Mouse (Mus musculus) midbrain, embryonic 13.5 days (tissue): ENCODE measurements at regions not wholly inside any gene's neighbourhood (a gene's known extent, or its start where the extent isn't known, plus 50 kb on each side); places are given as distances from the start of the nearest gene placed in this dataset.

ENCODE experiments used
- ATAC-seq: fragments of 200-750 bp; cut with Nextera tagmentation; 2 replicates; pipeline ENCODE4 v1.8.0; 2017; ENCODE audit warnings: mild to moderate bottlenecking, moderate TSS enrichment, moderate library complexity
- H3K27ac ChIP-seq: fragments of 300-500 bp; sonication (generic); 2 replicates; pipeline ENCODE4 v1.5.1; 2015; ENCODE audit warnings: inconsistent platforms, mild to moderate bottlenecking, moderate library complexity
- H3K27me3 ChIP-seq: fragments of 300-500 bp; sonication (generic); 2 replicates; pipeline ENCODE4 v1.6.1; 2015; ENCODE audit warnings: mild to moderate bottlenecking, inconsistent platforms
- H3K36me3 ChIP-seq: fragments of 300-500 bp; sonication (generic); 2 replicates; pipeline ENCODE4 v1.6.1; 2015; ENCODE audit warnings: mild to moderate bottlenecking, inconsistent platforms
- H3K4me1 ChIP-seq: fragments of 300-500 bp; sonication (generic); replicated peaks from 2 replicates; pipeline ENCODE4 v1.6.1; 2015; ENCODE audit warnings: inconsistent platforms
- H3K4me2 ChIP-seq: fragments of 300-500 bp; sonication (generic); replicated peaks from 2 replicates; pipeline ENCODE4 v1.6.1; 2015; ENCODE audit warnings: moderate library complexity, mild to moderate bottlenecking, inconsistent platforms
- H3K4me3 ChIP-seq: fragments of 300-500 bp; sonication (generic); replicated peaks from 2 replicates; pipeline ENCODE4 v1.5.1; 2015; ENCODE audit warnings: mild to moderate bottlenecking, inconsistent platforms
- H3K9ac ChIP-seq: fragments of 300-500 bp; sonication (generic); replicated peaks from 2 replicates; pipeline ENCODE4 v1.6.1; 2015; ENCODE audit warnings: mild to moderate bottlenecking, inconsistent platforms
- H3K9me3 ChIP-seq: fragments of 300-500 bp; sonication (generic); 2 replicates; pipeline ENCODE4 v1.6.1; 2016; ENCODE audit warnings: mild to moderate bottlenecking, inconsistent platforms
- WGBS: fragments of 180-500 bp; shearing (Covaris S2); methylation state at CpG from one replicate; pipeline ENCODE4 v1.1.7; 2015; 5-methylcytosine and 5-hydroxymethylcytosine counted together

DNA sequence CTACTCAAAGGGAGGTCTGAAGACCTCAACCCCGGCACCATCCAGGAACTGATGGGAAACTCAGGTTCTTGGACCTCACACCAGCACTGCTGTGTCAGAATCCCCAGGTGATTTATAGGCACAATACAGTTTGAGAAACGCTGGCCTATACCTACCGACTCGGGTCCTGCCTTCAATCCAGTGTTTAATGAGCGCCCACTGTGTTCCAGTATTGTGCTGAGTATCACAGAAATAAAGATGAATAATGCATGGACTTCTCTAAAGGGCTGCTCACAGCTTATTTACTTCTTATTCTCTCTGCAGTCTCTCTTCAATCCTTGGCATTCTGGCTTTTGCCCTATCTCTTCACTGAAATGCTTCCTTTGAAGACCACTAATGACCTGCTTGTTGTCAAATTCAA is 146.8 kb upstream of the 9630041A04Rik start:
- Histone ChIP-seq H3K9me3 (peaks cover 3% of the 10 kb centered on the region; the same call in 1 of the 2 replicates), H3K4me2 (no peak overlapping the region), H3K36me3 (no peaks in the 10 kb centered on the region), H3K27me3 (no peaks in the 10 kb centered on the region), H3K9ac (no peak overlapping the region), H3K4me1 (peaks cover 15% of the 10 kb centered on the region), H3K4me3 (no peak overlapping the region), H3K27ac (peak overlapping the region; percentile 3; the same call in 1 of the 2 replicates)
- WGBS: 45% methylated on average over 5 of the region's 5 CpGs
- 0 out of 2 replicates have a peak, but pooled peaks have one; percentile 55 for ATAC-seq

DNA sequence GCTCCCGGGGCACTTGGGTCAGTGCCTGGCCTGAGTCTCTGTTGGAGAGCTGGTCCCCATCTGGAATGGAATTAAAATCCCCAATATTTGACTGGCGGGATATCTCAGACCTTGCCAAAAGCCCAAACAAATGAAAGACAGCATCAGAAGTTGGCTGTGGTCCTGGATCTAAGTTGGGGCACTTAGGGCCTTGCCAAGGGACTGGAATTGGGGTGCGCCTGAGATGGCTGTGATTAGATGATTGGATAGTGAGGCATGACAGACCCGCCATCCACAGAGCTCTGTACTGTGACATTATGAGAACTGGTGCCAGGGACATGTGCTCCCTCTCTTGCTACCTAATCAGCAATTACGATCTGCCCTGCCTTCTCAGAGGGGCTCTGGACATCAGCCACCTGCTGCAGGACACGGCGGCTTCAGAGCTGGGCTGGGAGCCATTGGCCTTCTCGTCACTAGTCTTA is 151.0 kb upstream of the 9630041A04Rik start:
- Histone ChIP-seq H3K4me2 (no peak overlapping the region), H3K27ac (no peak overlapping the region), H3K4me3 (no peak overlapping the region), H3K4me1 (0 out of 2 replicates have a peak, but pooled peaks cover 2% of the 10 kb centered on the region), H3K27me3 (no peaks in the 10 kb centered on the region), H3K9ac (no peak overlapping the region), H3K36me3 (no peaks in the 10 kb centered on the region), H3K9me3 (peaks cover 3% of the 10 kb centered on the region; the same call in 1 of the 2 replicates)
- WGBS: 91% methylated on average over 8 of the region's 8 CpGs
- ATAC-seq: no peak

DNA sequence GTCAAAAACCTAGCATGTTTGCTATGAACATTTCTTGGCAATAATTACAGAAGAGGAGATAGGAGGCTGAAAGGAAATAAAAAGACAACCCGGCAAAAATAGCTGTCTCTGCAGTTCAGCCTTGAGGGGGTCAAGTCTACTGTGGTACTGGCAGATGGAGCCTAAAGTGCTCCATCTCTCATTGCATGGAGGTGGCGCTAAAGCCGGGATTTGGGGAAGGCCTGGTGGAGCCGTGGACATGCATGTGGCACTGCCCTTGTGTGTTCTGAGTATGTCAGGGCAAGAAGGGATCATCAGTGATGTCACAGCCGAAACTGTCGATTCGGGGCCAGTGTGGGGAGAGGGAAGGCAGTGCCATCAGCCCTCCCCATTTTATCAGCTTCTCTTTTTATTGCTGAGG is 161.3 kb upstream of the 9630041A04Rik start:
- WGBS: 78% methylated on average over 7 of the region's 7 CpGs
- Histone ChIP-seq H3K4me3 (no peak overlapping the region), H3K4me1 (0 out of 2 replicates have a peak, but pooled peaks cover 5% of the 10 kb centered on the region), H3K27ac (no peak overlapping the region), H3K9ac (no peak overlapping the region), H3K4me2 (no peak overlapping the region), H3K27me3 (no peaks in the 10 kb centered on the region), H3K36me3 (no peaks in the 10 kb centered on the region), H3K9me3 (no peaks in the 10 kb centered on the region)
- ATAC-seq: no peak

DNA sequence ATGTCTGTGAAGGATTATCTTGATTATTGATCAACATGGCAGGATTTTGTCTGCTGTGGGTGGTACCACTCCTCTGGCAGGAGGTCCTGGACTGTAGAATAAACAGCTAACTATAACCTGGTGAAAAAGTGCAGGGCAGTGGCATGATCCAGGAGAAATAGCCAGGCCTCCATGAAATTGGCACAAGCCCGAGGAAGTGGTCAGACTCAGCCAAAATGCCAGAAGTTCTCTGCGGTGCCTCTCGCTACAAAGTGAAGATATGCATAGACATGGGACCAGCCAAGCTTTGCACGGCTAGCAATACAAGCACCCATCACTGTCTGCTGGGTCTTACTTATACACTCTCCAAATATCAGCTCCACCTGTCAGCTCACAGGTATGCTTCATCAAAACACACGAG is 167.6 kb upstream of the 9630041A04Rik start:
- H3K27me3 ChIP-seq: 0 out of 2 replicates have a peak, but pooled peaks cover 4% of the 10 kb centered on the region
- WGBS: 92% methylated on average over 5 of the region's 5 CpGs
- peaks cover 23% of the 10 kb centered on the region for H3K4me1 ChIP-seq
- H3K4me3 ChIP-seq: no peak overlapping the region
- no peaks in the 10 kb centered on the region for H3K9me3 ChIP-seq
- no peak overlapping the region for H3K9ac ChIP-seq
- H3K4me2 ChIP-seq: no peak overlapping the region
- H3K27ac ChIP-seq: no peak overlapping the region
- H3K36me3 ChIP-seq: no peaks in the 10 kb centered on the region
- ATAC-seq: no peak

DNA sequence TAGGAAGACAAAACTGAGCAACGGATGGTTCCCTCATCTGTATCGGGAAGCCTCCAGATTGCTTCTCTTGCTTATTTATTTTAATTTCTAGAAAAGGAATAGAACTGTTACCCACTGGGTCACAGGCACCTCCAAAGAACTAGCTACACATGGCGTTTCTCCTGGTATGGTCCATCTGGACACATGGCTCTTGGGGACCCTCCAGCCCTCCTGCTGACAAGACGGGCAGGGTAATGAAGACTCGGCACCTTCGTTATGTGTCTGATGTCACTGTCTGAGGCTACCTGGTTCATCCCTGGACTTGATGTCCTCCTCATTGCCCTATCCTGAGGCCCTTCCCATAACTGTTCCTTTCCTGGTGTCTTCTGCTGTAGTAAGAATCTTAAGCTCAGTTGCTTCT is 170.3 kb upstream of the 9630041A04Rik start:
- H3K9ac ChIP-seq: no peak overlapping the region
- no peak overlapping the region for H3K4me3 ChIP-seq
- ATAC-seq: no peak
- H3K9me3 ChIP-seq: no peaks in the 10 kb centered on the region
- H3K27ac ChIP-seq: peak overlapping the region; percentile 91
- peak overlapping the region; percentile 58; the same call in 1 of the 2 replicates for H3K4me2 ChIP-seq
- no peaks in the 10 kb centered on the region for H3K36me3 ChIP-seq
- H3K4me1 ChIP-seq: peaks cover 23% of the 10 kb centered on the region
- H3K27me3 ChIP-seq: 0 out of 2 replicates have a peak, but pooled peaks cover 4% of the 10 kb centered on the region
- 78% methylated on average over 6 of the region's 6 CpGs for WGBS

DNA sequence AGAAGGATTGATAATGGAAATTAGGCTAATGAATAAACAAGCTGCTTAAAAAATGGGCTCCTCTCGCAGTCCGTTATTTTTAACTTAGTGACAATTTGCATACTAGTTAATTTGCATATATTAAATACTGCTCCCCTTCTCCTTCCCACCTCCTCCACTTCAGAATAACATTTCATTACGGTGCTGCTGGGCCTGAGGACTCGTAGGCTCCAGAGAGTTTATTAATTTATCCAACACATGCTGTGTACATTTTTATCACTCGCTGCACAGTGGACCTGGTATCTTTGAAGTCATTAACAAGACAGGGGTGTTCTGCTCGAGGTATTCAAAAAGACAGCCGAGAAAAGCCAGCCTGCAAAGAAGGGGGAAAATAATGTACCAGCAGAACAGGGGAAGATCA is 170.7 kb upstream of the 9630041A04Rik start:
- Histone ChIP-seq H3K27me3 (0 out of 2 replicates have a peak, but pooled peaks cover 4% of the 10 kb centered on the region), H3K27ac (peak overlapping the region; percentile 91), H3K9me3 (no peaks in the 10 kb centered on the region), H3K4me2 (peak overlapping the region; percentile 58), H3K4me1 (peaks cover 23% of the 10 kb centered on the region), H3K4me3 (peak overlapping the region; percentile 31; the same call in 1 of the 2 replicates), H3K36me3 (no peaks in the 10 kb centered on the region), H3K9ac (no peak overlapping the region; the same call in 1 of the 2 replicates)
- WGBS: 27% methylated on average over 7 of the region's 7 CpGs
- peak; percentile 51; the same call in 1 of the 2 replicates for ATAC-seq

DNA sequence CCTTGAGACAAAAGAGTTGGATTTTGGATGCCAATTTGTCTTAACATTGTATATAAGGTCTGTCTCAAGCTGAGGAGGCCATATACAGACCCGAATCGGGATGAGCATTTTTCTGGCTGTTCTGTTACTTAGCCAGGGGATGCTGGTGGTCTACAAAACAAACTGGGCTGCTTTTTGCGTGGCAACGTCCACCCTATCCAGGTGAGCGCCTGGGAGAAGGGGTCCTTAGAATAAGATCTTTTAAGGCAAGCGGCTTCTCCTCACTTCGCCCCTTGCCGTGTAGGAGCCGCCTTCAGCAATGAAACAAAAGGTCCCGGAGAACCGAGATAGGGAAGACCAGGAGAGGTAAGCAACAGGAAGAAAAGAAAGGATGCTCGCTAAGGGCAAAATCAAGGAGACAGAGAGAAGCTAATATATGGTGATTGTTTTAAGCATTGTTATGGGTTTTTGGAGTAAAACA is 171.2 kb upstream of the 9630041A04Rik start:
- Histone ChIP-seq H3K36me3 (no peaks in the 10 kb centered on the region), H3K4me1 (peaks cover 23% of the 10 kb centered on the region), H3K27ac (peak overlapping the region; percentile 91), H3K4me3 (peak overlapping the region; percentile 31), H3K9ac (peak overlapping the region; percentile 60), H3K4me2 (peak overlapping the region; percentile 58), H3K27me3 (0 out of 2 replicates have a peak, but pooled peaks cover 4% of the 10 kb centered on the region), H3K9me3 (no peaks in the 10 kb centered on the region)
- WGBS: 7% methylated on average over 12 of the region's 12 CpGs
- peak; percentile 77; the same call in 1 of the 2 replicates for ATAC-seq

DNA sequence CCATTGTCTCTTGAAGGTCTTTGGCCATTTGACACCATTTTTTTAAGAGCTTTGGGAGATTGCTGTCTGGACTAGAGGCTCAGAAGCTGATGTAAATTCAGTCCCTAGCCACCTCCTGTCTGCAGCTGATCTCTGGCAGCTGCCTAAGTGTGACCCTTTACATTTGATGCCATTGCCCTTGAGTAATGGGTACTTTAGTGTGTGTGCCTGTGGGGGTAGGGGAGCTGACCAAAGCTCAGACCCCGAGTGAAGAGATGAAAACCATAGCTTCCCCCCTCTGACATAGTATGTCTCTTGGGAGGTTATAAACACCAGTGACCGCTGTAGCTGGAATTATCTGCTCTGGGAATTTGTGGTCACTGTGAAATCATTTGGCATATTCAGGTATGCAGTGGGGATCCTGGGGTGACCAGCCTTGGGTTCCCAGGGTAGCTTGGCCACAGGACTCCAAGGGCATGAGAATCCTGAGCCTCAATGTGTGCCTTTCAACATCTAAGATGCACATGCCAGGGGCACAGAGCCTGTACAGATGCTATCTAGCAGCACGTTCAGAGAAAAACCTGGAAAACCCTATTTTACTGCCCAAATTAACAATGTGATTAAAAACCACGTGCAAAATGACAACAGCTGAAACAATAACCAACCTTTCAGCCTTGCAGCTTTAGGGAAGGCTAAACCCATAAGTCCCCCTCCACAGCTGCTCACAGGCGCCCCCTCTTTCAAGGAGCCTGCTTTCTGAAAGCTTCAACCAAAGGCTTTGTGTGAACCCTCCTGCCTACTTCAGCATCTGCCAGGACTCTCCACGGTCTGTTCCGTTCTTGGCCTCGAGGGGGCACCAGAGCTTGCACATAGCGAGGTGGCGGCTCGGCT is 171.9 kb upstream of the 9630041A04Rik start:
- Histone ChIP-seq H3K27me3 (0 out of 2 replicates have a peak, but pooled peaks cover 4% of the 10 kb centered on the region), H3K4me1 (peaks cover 23% of the 10 kb centered on the region), H3K27ac (peak overlapping the region; percentile 91), H3K9me3 (no peaks in the 10 kb centered on the region), H3K36me3 (no peaks in the 10 kb centered on the region), H3K4me3 (peak overlapping the region; percentile 31; the same call in 1 of the 2 replicates), H3K4me2 (peak overlapping the region; percentile 58), H3K9ac (no peak overlapping the region)
- WGBS: 13% methylated on average over 11 of the region's 11 CpGs
- ATAC-seq: peak; percentile 90

DNA sequence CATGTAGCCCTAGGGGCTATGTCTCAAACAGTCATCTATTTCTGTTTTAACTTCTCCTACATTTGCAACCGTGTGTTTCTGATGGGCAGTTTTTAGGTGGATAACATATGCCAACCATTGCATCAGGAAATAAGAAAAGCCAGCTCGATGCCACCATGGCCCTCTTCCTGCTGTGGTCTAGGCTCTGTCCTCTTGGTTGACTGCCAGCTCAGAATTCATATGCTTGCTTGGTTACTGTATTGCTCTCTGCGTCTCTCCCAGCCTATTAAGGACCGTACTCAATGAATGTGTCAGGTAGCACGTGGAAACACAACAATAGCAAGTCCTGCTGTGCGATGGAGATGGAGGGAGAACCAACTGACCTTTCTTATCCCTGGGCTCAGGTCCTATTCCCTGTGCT is 174.4 kb upstream of the 9630041A04Rik start:
- H3K4me2 ChIP-seq: no peak overlapping the region
- peaks cover 23% of the 10 kb centered on the region for H3K4me1 ChIP-seq
- WGBS: 76% methylated on average over 6 of the region's 6 CpGs

DNA sequence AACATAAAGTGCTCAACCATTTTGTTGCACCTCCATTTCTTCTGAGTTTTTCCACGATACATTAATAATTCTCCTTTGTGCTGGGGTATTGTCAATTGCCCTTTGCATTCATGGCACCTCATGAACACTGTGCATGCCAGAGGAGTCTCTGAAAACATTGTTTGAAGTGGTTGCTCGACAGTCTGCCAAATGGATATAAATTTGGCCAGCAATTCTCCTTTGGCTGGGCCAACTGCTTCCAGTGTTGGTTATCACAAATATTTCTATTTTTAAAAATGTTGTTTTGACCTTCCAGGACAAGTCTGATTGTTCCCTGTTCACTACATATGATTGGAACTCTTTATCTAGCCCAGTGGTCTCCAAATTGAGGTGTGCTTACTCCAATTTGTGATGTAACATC is 184.1 kb upstream of the 9630041A04Rik start:
- no peak for ATAC-seq
- Histone ChIP-seq H3K9ac (no peak overlapping the region), H3K9me3 (no peaks in the 10 kb centered on the region), H3K27me3 (no peaks in the 10 kb centered on the region), H3K27ac (no peak overlapping the region), H3K36me3 (no peaks in the 10 kb centered on the region), H3K4me3 (no peak overlapping the region), H3K4me2 (no peak overlapping the region), H3K4me1 (no peaks in the 10 kb centered on the region)
- 88% methylated on average over 2 of the region's 2 CpGs for WGBS

More for the DNA sequence above, 174.4 kb upstream of the 9630041A04Rik start:
- no peak for ATAC-seq
- Histone ChIP-seq H3K9ac (no peak overlapping the region), H3K36me3 (no peaks in the 10 kb centered on the region), H3K4me3 (no peak overlapping the region), H3K27ac (no peak overlapping the region), H3K9me3 (no peaks in the 10 kb centered on the region), H3K27me3 (no peaks in the 10 kb centered on the region)

DNA sequence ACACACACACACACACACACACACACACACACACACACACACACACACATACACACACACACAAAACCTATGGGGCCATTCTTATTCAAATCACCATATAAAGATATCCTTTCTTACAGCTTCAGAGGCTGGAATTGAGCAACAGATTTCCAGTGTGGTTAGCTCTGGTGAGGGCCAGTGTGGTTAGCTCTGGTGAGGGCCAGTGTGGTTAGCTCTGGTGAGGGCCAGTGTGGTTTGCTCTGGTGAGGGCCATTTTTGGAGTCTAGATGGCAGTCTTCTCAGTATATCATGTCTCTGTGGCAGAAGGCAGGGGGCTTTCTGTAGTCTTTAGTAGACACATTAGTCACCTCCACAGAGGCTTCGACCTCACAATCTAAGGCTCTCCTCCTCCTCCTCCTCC is 191.5 kb upstream of the 9630041A04Rik start:
- H3K27ac ChIP-seq: no peak overlapping the region
- no peaks in the 10 kb centered on the region; the same call in 1 of the 2 replicates for H3K9me3 ChIP-seq
- no peak overlapping the region for H3K4me2 ChIP-seq
- ATAC-seq: no peak
- no peak overlapping the region for H3K4me3 ChIP-seq
- no peaks in the 10 kb centered on the region for H3K27me3 ChIP-seq
- WGBS: 92% methylated on average over 1 of the region's 1 CpGs
- H3K9ac ChIP-seq: no peak overlapping the region
- no peaks in the 10 kb centered on the region for H3K4me1 ChIP-seq
- H3K36me3 ChIP-seq: no peaks in the 10 kb centered on the region

DNA sequence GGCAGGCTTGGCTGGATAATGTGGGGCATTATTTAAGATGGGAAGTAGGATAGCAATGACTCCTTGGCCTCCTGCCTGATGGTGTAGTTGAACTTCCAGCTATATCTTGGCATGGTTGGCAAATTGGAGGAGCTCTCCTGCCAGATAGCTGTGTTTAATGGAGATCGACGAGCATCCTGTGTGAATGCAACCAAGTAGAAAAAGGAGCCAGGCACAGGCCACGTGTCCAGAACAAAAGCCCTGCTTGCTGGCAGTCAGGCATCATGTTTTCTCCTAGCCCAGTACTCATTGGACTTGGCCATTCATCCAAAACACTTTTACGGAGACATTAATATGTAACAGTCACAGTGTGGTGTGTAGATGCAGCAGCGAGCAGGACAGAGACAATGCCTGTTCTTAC is 211.8 kb upstream of the 9630041A04Rik start:
- Histone ChIP-seq H3K4me2 (no peak overlapping the region), H3K27ac (no peak overlapping the region), H3K4me1 (no peaks in the 10 kb centered on the region), H3K9me3 (peaks cover 2% of the 10 kb centered on the region; the same call in 1 of the 2 replicates), H3K9ac (no peak overlapping the region), H3K27me3 (no peaks in the 10 kb centered on the region), H3K4me3 (no peak overlapping the region), H3K36me3 (no peaks in the 10 kb centered on the region)
- 63% methylated on average over 5 of the region's 5 CpGs for WGBS
- no peak for ATAC-seq
